Mouse (Mus musculus) embryonic facial prominence, embryonic 12.5 days (tissue): ENCODE results near the gene Gm31571. TPM values are rescaled to one million over a fixed set of nuclear protein-coding genes. Genes with fewer than 3 reads are reported as not detected.
"Not testable (repeated sequence)": the region's sequence is repeated elsewhere in the genome, so short reads cannot be mapped to it uniquely, and the experiment has no call there.

Source experiments
- ATAC-seq: fragments of 200-750 bp; cut with Nextera tagmentation; 2 replicates; pipeline ENCODE4 v1.8.0; 2017; ENCODE audit not compliant: insufficient number of reproducible peaks, insufficient read depth, low FRiP score, low TSS enrichment
- H3K27ac ChIP-seq: fragments of 300-500 bp; sonication (generic); 2 replicates; pipeline ENCODE4 v1.5.1; 2016; ENCODE audit warnings: mild to moderate bottlenecking
- H3K27me3 ChIP-seq: fragments of 300-500 bp; sonication (generic); 2 replicates; pipeline ENCODE4 v1.6.1; 2016; ENCODE audit warnings: mild to moderate bottlenecking, moderate library complexity
- H3K36me3 ChIP-seq: fragments of 300-500 bp; sonication (generic); 2 replicates; pipeline ENCODE4 v1.6.1; 2016; ENCODE audit warnings: mild to moderate bottlenecking
- H3K4me1 ChIP-seq: fragments of 300-500 bp; sonication (generic); 2 replicates; pipeline ENCODE4 v1.6.1; 2016
- H3K4me2 ChIP-seq: fragments of 300-500 bp; sonication (generic); replicated peaks from 2 replicates; pipeline ENCODE4 v1.6.1; 2016; ENCODE audit warnings: mild to moderate bottlenecking, moderate library complexity
- H3K4me3 ChIP-seq: fragments of 300-500 bp; sonication (generic); 2 replicates; pipeline ENCODE4 v1.5.1; 2016; ENCODE audit warnings: mild to moderate bottlenecking
- H3K9ac ChIP-seq: fragments of 300-500 bp; sonication (generic); 2 replicates; pipeline ENCODE4 v1.6.1; 2016; ENCODE audit warnings: mild to moderate bottlenecking, moderate library complexity
- H3K9me3 ChIP-seq: fragments of 300-500 bp; sonication (generic); 2 replicates; pipeline ENCODE4 v1.6.1; 2016; ENCODE audit warnings: mild to moderate bottlenecking, moderate library complexity
- WGBS: fragments of 180-500 bp; shearing (Covaris S2); methylation state at CpG from one replicate; pipeline ENCODE4 v1.1.7; 2016; 5-methylcytosine and 5-hydroxymethylcytosine counted together
- polyA plus RNA-seq: library from polyadenylated mRNA; unstranded; fragments of >200 nt; fragmentation: Nextera tagmentation; extraction: Ambion mirVana; gene quantifications from 2 replicates; pipeline ENCODE4 v1.2.1, GENCODE M21; 2016

Gene Gm31571
- polyA plus RNA-seq, result not detected in 2 replicates

DNA sequence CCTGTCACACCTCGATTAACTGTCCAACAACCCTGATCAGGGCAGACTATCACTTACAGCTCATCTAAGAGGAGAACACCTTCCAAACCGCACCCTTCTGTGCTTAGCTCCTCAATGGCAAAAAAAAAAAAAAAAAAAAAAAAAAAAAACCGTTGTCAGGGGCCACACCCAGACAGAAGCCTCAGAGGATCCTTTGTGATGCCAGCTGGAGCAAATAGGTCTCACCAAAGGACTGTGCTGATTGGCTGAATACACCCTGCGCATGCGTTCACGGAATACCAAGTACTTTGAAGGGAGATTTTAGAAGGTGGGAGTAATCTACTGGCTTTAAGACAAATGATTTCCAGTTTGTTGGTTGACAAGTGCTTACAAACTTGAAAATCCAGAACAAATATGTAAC, at the start of gene Gm31571:
Gene Gm31571, minus strand, starts transcription at position 101 of the 400 bp plus-strand sequence.
- not testable (repeated sequence) for ATAC-seq, H3K9ac ChIP-seq, H3K27ac ChIP-seq, H3K4me3 ChIP-seq, H3K4me2 ChIP-seq, H3K4me1 ChIP-seq, H3K9me3 ChIP-seq, H3K36me3 ChIP-seq, H3K27me3 ChIP-seq
- no CpG with 5 or more reads among the region's 6 CpGs for WGBS
